Mouse (Mus musculus): ENCODE measurements at regions not wholly inside any gene's neighbourhood (a gene's known extent, or its start where the extent isn't known, plus 50 kb on each side); places are given as distances from the start of the nearest gene placed in this dataset.
"Not testable (repeated sequence)": the region's sequence is repeated elsewhere in the genome, so short reads cannot be mapped to it uniquely, and the experiment has no call there.

DNA sequence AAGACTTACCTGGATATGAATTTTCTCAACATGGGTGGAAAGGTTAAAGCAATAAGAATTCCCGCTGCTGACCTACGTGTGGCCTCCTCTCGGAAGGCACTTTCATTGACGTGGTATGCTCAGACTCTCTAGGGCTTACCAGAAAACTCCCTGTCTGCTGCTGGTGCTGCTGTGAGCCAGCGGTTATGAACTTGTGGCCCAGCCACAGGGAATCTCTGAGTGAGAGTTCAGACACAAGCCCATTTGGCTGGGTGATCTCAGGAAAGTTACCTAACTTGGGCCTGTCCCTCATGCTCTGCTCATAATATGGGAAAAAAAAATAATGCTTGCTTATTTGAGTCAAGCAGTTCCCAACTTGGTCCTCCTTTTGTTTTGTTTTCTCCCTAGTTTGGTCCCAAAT lies 459.5 kb upstream of the Adamts5 start:
- DNase-seq (ENCODE audit: low spot score), result no peak

- DNase-seq (ENCODE audit: low spot score), result no peak
Observed at GRCm38 (mm10) chr16:86355036-86355435, 453.4 kb upstream of the Adamts5 start.

DNA sequence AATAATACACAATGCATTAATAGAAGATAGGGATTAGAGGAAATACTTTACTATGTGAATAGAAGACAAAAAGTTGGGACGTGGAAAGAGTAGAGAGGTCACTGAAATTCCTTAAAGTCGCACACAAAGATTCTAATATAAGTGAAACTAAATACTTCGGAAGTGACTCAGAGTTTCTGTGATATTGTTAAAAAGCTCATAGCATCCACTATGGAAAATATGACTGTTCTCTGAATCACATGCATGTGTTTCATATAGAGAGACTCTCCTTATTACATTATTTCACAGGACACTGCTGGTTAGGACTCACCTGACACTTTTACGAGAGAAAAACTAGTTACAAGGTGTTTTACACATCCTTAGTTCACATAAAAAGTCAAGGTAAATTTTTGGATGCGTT lies 446.1 kb upstream of the Adamts5 start:
- no peak for DNase-seq (ENCODE audit: low spot score)

- no peak for DNase-seq (ENCODE audit: low spot score)
Observed at GRCm38 (mm10) chr16:86346916-86347315, 445.3 kb upstream of the Adamts5 start.

- DNase-seq (ENCODE audit: low spot score), result no peak
Observed at GRCm38 (mm10) chr16:86340311-86340710, 438.7 kb upstream of the Adamts5 start.

- DNase-seq (ENCODE audit: low spot score), result no peak
Observed at GRCm38 (mm10) chr16:86325406-86325805, 423.8 kb upstream of the Adamts5 start.

DNA sequence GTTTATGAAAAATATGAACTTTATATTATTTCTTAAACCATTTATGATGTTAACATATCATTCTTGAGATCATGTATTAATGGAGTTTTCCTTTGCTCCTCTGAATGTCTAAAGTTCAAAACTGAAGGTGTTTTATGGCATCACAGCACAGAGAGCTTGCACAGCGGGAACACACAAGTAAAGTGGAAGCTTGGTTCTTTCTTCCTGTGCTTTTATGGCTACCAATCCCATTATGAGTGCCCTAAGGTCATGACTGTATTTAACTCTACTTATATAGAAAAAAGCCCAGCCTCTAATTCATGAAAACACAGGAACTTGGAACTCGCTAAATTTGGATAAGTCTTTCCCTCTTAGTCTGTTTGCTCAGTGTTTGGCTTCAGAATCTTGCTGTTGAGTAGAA lies 417.3 kb upstream of the Adamts5 start:
- no peak for DNase-seq (ENCODE audit: low spot score)

DNA sequence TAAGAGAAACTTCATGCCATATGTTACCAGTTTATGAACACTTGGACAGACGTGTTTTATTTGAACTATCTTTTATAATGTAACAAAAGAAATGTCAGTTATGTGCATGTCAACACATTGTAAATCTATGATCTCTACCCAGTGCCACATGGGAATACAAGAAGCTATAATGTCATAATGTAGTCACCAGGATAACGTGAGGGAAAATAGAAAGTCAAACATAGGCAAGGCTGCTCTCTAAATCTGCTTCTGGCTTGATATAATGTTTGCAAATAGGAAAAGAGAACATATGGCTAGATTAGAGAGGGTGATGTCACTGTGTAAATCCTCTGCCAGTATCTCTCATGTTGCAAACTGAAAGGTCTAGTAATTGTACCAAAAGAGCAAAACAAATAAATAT lies 408.1 kb upstream of the Adamts5 start:
- DNase-seq (ENCODE audit: low spot score), result no peak

DNA sequence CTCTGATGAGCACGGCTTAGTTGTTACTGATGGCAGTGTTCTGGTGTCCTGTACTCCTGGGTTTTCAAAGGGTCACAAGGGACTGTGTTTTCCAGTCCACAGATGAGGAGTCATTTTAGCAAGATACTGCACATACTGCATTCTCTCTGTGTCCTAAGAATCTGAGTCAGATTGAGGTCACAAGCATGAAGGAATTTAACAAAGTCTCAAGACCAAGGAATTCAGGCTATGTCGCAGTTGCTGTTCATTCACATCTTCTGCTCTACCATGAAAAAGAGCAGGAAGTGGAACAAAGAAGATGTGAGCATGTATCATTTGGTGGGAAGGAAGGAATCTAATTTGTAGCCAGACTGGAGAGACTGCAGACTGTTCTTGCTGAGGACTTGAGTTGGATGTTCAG lies 402.2 kb upstream of the Adamts5 start:
- DNase-seq (ENCODE audit: low spot score), result no peak

DNA sequence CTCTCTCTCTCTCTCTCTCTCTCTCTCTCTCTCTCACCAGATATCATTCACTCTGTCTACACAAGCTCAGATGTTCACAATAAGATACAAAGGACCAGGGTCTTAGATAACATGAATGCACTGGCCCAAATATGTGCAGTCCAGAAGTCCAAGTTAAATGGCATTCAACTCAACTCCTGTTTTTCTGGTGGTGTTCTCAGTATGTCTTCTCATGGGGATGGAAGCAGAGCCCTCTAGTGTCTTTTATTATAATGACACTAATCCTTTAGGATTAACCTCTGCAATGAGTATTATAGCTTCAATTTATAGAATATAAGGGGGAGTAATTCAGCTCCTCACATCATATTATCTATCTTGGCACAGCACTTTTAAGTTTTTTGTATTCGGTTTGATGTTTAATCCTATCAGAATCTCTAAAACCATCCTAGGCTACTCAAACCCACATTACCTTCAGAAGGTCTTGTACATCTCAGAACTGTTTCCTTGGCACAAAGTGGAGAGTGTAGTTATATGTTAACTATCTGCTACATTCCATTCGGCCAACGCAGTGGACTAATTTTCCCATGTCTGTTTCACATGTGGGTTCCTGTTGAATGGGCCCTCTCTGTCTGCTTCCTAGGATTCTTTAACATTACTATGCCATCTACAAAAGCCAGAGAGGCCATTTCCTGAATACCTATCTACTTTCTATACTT lies 401.0 kb upstream of the Adamts5 start:
- DNase-seq (ENCODE audit: low spot score), result no peak

DNA sequence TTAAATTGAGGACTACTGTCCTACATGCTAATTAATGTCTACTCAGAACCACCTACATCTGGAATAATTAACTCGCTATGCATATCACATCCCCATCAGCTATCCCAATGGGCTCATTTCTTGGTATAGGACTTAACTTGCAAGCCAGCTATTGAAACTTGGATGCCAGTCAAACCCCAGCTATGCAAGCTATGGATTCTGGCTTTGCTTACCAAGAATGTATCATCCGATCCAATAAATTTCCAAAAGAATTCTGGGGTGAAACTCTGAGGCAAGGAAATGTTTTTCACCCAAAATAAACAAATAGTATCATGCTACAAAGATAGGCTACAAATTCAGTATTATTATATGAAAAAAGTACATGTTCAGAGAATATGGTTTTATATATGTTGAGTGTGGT lies 392.8 kb upstream of the Adamts5 start:
- no peak for DNase-seq (ENCODE audit: low spot score)

DNA sequence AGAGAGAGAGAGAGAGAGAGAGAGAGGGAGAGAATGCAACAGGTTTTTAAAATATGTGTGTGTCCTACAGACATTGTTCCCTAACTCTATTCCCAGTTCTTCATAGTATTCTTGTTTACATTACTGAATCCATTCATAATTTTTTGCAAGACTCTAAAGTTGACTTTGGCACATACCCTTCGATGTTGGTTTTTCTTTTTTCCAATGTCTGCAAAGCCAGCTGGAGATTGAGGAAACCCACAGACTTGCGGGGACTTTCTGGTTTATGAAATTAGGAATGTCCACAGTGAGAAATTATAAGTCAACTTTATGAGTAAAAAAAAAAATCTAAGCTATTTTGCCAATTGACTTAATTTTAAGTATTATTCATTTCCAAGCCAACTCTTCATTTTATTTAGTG lies 379.7 kb upstream of the Adamts5 start:
- DNase-seq (ENCODE audit: low spot score), result no peak

DNA sequence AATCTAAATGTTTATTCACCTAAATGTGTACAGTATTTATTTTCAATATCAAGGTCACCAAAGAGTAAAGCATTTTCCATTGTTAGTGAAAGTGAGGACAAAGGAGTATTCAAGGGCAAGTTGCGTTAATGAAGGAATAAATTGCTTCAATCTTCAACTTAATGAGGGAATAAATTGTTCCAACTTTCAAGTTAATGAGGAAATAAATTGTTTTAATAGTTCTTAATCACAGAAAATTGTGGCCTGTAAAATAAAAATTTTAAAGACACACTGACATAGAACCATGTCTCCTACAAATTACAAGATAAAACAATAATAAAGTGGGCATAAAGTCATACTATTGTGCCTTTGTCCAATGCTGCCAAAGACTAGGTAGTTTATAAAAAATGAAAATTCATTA lies 375.4 kb upstream of the Adamts5 start:
- no peak for DNase-seq (ENCODE audit: low spot score)

- no peak for DNase-seq (ENCODE audit: low spot score)
Observed at GRCm38 (mm10) chr16:86261612-86262011, 360.0 kb upstream of the Adamts5 start.

GRCm38 (mm10) chr16:86252630-86253029 lies 351.0 kb upstream of the Adamts5 start:
- no peak for DNase-seq (ENCODE audit: low spot score)

- no peak for DNase-seq (ENCODE audit: low spot score)
Observed at GRCm38 (mm10) chr16:86250021-86250420, 348.4 kb upstream of the Adamts5 start.

DNA sequence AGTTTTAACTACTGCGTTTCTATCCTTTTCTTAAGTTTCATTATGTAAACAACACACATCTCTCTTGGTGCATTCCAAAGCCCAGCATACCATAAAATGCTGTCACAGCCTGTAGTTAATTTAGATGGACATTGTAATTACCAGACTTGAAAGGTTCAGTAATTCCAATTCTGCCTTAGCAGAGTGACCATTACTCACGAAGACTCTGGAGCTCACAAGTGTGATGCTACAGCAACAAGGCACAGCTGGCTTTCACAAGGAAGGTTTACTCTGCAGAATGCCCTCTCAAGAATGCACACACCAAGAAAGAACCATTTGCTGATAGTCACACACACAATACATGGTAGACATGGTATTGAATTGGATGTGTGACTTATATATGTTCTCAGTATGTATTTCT lies 342.6 kb upstream of the Adamts5 start:
- no peak for DNase-seq (ENCODE audit: low spot score)

DNA sequence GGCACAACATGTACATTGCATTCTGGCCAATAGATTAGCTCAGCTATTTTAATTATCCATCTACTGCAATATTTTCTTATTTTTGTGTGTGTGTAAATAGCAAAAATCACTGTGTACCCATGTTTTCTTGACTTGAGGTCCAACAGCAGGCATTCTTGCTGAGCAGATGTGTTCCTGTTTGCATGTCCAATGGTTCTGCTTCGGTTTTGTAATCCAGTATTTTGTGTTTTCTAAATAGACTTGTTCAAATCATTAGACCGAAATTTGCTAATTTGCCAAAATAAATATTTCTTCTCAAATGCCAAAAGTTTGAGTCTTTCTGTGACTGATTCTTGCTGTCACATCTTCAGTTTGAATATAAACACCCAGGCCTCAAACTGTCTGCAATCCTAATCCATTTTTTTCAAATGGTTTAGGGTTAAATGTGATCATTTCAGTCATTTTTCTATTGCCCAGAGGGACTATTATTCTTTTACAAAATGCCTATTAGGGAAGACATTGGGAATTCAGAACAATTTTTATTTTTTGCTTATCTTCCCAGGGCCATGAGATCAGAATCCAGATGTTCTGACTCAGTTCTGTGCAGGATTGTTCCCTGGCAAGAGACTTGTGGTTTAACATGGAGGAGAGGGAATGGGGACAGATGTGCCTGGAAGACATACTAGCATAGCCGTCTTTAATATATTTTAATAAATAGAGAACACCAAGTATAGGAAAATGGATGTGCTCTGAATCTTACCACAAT lies 341.3 kb upstream of the Adamts5 start:
- no peak for DNase-seq (ENCODE audit: low spot score)

DNA sequence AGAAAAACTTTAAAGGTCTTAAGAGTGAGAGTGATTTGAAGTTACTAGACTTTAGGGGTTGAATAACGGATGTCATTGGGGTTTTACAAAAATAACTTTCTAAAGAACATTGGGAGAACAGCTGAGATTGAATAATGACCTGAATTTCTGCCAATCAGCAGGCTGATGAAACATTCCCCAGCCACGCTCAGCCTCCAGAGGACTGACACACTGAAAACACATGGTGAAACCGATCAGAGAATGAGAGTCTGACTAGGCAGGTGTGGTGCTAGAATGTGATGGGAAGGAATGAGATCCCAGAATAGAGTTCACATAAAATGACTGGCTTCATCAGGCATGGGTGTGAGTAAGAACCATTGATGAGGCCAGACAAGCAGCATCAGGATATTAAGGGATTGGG lies 321.4 kb upstream of the Adamts5 start:
- DNase-seq (ENCODE audit: low spot score), result no peak

DNA sequence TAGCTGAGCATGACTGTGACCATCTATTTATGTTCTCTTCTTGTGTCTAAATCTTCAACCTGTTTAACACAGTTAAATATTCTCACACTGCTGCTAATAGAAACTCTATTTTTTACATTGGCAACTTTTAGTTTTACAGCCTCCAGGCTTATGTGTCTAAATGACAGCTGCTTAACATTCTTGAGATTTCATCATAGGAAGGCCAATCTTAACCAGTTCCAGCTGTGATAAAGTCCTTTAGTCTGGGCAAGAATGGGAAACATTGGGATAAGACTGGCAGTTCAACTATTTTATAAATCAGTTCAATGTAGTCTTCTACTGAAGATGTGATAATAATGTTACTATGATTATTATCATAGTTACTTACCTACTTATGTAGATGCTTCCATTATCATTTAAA lies 308.9 kb upstream of the Adamts5 start:
- DNase-seq (ENCODE audit: low spot score), result no peak

GRCm38 (mm10) chr16:86209319-86209718 lies 307.7 kb upstream of the Adamts5 start:
- DNase-seq (ENCODE audit: low spot score), result no peak

GRCm38 (mm10) chr16:86189874-86190273 lies 288.2 kb upstream of the Adamts5 start:
- DNase-seq (ENCODE audit: low spot score), result no peak

- no peak for DNase-seq (ENCODE audit: low spot score)
Observed at GRCm38 (mm10) chr16:86188966-86189365, 287.3 kb upstream of the Adamts5 start.

DNA sequence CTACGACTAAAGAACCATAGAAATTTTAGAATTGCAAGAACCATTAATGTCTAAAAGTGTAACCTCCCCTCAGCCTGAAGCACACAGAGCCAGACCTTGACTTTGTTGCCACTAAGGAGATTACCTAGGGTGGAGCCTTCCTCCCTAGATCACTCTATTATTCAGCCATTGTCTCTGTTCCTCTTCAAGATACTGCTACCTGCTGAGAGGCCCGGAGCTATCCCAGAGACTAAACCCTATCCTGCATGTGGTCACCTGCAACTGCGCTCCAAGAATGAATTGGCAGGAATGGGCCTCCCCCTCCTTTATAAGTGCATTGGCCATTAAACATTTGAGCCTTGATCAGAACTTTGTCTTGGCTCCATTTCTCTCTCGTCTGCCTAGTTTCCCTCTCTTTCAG lies 286.0 kb upstream of the Adamts5 start:
- DNase-seq (ENCODE audit: low spot score), result not testable (repeated sequence)

Data from urinary bladder, postnatal 25 days (tissue).